Mouse (Mus musculus): ENCODE results near the gene Nhej1.

DNA sequence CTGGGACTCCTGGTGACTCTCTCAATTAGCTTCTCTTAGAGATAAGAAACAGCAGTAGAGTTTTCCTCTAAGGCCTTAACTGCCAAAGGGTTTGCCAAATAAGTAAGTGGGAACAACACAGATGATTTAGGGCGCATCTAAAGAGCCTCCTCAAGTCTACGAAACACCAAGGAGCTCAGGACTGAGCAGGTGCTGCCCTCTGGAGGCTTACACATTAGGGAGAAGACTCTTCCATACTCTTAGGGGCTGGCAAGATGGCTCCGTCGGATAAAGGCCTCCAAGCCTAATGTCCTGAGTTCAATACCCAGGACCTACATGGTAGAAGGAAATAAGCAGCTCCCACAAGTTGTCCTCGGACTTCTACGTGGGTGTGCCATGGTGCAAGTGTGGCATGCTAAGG is 151.4 kb downstream of the Nhej1 start:
- TF ChIP-seq CTCF (IDR thresholded peaks at IDR 0.05; ENCODE audit: low read depth, low read length) (no peak), TAL1 (conservative IDR thresholded peaks at IDR 0.05; ENCODE audit: low read depth, low read length) (no peak), GATA1 (IDR thresholded peaks at IDR 0.05; ENCODE audit: borderline replicate concordance, low read length) (no peak), POLR2AphosphoS5 (IDR thresholded peaks at IDR 0.05; ENCODE audit: insufficient replicate concordance, low read depth, low read length) (no peak), GATA2 (IDR thresholded peaks at IDR 0.05; ENCODE audit: borderline replicate concordance, low read depth, low read length) (no peak)

Measured in G1E (cell line).